Mouse (Mus musculus) adrenal gland, adult 8-10 months (tissue): ENCODE measurements at regions not wholly inside any gene's neighbourhood (a gene's known extent, or its start where the extent isn't known, plus 50 kb on each side); places are given as distances from the start of the nearest gene placed in this dataset.

Experiments
- DNase-seq: peaks from one replicate; pipeline ENCODE4 v3.0.0; 2022

- no peak for DNase-seq
Measured at GRCm38 (mm10) chr8:89641339-89641738, 597.4 kb upstream of the Sall1 start.

GRCm38 (mm10) chr8:89634864-89635263 is 590.9 kb upstream of the Sall1 start:
- DNase-seq = no peak

GRCm38 (mm10) chr8:89632304-89632703 is 588.3 kb upstream of the Sall1 start:
- no peak for DNase-seq

- DNase-seq = no peak
Measured at GRCm38 (mm10) chr8:89630540-89630939, 586.6 kb upstream of the Sall1 start.

GRCm38 (mm10) chr8:89618089-89618488 is 574.1 kb upstream of the Sall1 start:
- no peak for DNase-seq

- DNase-seq = no peak
Measured at GRCm38 (mm10) chr8:89615863-89616558, 572.0 kb upstream of the Sall1 start.

- DNase-seq = no peak
Measured at GRCm38 (mm10) chr8:89609074-89609473, 565.1 kb upstream of the Sall1 start.

GRCm38 (mm10) chr8:89605905-89606468 is 562.0 kb upstream of the Sall1 start:
- no peak for DNase-seq

GRCm38 (mm10) chr8:89604461-89604860 is 560.5 kb upstream of the Sall1 start:
- no peak for DNase-seq

- no peak for DNase-seq
Measured at GRCm38 (mm10) chr8:89596380-89596779, 552.4 kb upstream of the Sall1 start.

GRCm38 (mm10) chr8:89583091-89583490 is 539.1 kb upstream of the Sall1 start:
- DNase-seq = no peak

- no peak for DNase-seq
Measured at GRCm38 (mm10) chr8:89582566-89582965, 538.6 kb upstream of the Sall1 start.

GRCm38 (mm10) chr8:89571816-89572215 is 527.9 kb upstream of the Sall1 start:
- peak; percentile 6 for DNase-seq

GRCm38 (mm10) chr8:89570639-89571325 is 526.8 kb upstream of the Sall1 start:
- no peak for DNase-seq

GRCm38 (mm10) chr8:89569406-89569805 is 525.4 kb upstream of the Sall1 start:
- DNase-seq = no peak

- no peak for DNase-seq
Measured at GRCm38 (mm10) chr8:89568641-89569040, 524.7 kb upstream of the Sall1 start.

GRCm38 (mm10) chr8:89566986-89567385 is 523.0 kb upstream of the Sall1 start:
- no peak for DNase-seq

- DNase-seq = no peak
Measured at GRCm38 (mm10) chr8:89566461-89566860, 522.5 kb upstream of the Sall1 start.

- no peak for DNase-seq
Measured at GRCm38 (mm10) chr8:89565147-89565826, 521.3 kb upstream of the Sall1 start.

- DNase-seq = no peak
Measured at GRCm38 (mm10) chr8:89563544-89563943, 519.6 kb upstream of the Sall1 start.

GRCm38 (mm10) chr8:89562597-89562996 is 518.6 kb upstream of the Sall1 start:
- DNase-seq = no peak

- DNase-seq = no peak
Measured at GRCm38 (mm10) chr8:89541231-89541630, 497.3 kb upstream of the Sall1 start.

- DNase-seq = no peak
Measured at GRCm38 (mm10) chr8:89534605-89535004, 490.6 kb upstream of the Sall1 start.
